Mouse (Mus musculus): ENCODE results near the gene Trim47.
"Not testable (repeated sequence)": the region's sequence is repeated elsewhere in the genome, so short reads cannot be mapped to it uniquely, and the experiment has no call there.

Gene Trim47

DNA sequence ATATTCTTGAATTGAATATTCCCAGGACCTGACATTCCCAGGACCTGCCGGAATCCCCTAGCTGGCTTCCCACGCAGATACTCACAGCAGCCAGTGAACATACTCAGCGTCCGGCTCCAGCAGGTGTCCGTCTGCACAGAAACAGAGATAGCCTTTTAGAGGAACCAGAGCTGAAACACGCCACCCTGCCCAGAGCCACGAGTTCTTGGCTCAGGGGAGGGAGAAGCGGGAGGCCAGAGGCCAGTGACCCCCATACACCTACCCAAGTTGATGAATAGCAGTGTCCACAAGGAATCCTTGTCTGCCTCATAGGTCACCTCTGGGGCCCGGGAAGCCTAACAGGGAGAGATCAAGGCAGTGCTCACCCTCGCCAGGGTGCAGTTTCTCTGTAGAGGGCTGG lies 7.2 kb upstream of the Trim47 start:
- no peak for DNase-seq

DNA sequence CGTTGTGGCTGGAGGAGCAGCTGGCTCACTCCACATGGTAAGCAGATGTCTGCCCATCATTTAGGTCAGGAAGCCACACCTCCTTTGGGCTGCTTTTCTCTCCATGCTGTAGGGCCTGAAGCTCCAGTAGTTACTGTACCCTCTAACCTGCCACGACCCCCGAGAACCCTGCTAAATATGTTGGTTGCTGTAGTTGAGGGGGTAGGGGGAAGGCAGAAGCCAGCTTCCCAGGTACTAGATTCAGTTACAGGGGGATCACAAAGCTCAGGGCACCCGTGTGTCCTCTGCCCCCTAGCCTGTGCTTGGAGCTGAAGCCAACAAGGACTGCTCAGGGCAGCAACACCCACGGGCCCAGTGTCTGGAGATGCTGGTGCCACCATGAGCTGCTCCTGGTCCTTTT lies 6.5 kb upstream of the Trim47 start:
- no peak for DNase-seq

DNA sequence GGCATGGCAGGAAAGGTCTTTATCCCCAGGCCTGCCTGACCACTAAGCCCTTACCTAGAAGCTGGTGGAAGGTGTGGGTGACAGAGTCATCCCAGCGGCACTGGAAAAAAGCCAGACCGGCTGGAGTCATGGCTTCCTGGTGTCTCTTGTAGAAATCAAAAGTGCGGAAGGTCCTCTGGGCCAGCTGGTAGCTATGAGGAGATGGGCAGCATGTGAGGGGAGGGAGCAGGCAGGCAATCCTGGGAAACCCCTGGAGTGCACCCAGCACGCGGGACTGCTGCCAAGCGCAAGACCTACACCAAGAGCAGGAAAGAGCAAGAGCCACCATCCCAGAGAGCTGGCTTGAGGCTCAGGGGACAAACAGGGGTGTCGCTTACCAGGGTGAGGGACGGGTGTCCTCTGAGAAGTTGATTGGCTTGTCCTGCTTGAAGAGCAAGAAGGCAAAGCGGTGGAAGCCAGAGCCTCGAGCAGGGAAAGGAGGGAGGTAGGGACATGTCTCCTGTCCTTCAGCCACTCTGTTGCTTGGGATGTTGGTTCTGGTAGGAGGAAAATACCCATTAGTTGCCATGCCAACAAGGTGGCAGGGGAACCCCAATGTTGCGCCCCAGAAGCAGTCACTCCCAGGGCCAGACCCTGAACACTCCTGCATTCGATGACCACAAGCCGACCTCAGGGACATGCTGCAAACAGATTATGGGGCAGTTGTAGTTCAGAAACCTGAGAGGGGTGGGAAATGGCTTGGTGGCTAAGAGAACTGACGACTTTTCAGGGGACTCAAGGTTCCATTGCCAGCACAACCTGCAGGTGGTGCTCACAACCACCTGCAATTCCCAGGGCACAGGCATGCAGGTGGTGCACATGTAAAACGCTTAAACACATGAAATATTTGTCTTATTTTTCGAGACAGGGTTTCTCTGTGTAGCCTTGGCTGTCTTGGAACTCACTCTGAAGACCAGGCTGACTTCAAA lies 5.6 kb upstream of the Trim47 start:
- no peak for DNase-seq

DNA sequence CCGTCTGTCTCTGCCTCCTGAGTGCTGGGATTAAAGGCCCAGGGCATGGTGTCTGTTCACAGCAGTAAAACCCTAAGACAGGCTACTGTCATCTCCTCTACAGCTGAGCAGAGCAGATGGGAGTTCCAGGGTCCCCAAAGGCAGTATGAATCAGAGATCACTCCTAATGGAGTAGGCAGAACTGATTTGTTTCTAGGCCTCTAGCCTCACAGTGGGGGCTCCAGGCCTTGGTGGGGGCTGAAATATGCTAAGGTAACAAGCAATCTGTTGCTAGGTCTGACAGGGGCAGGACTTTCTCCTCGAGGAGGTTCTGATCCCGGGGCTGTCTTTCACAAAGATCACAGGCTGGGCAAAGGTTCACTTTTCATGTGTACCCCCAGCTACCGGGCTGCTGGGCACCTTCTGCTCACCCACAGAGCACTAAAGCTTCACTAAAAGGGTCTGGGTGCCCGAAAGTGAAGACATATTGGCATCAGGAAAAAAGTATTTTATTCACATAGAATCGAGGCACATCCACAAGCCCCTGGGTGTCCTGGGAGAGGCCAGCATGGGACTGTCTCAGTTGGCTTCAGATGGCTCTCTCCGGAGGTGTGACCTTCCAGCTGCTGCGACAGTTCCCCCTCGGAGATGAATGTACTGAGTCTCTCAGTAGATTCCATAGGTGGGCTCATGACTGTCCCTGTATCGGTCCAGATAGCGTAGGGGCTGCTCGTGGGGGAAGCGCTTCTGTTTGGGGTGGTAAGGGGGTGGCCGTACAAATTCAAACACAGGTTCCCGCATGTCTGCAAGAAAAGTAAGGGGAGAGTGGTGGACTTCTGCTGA lies 4.5 kb upstream of the Trim47 start:
- DNase-seq: no peak

DNA sequence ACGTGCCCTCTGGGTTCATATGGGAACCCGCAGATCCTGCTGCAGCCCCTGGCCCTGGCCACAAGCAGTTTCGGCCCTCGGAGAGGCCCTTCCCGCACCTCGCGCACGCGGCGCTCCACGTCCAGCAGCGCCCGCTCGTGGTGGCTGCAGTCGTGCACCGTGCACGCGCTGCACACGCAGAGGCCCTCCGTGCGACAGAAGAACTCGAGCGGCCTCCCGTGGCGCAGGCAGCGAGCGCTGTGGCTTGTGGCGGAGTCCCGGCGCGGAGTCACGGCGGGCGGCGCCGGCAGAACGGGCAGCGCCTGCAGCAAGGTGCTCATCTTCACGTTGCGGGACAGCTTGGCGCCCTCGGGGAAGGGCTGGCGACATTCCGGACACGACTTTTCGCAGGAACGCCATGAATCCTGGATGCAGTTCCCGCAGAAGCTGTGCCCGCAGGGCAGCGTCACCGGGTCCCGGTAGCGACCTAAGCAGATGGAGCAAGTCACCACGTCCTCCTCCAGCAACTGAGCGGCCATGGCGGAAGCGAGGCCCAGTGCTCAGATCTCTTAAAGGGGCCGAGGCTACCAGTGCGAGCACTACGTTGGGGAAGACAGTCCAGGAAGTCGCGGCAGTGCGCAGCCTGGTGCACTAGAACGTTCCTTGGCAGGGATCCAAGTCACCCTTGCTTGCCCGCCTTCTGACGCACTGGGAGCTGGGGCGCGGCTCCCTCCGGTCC lies 3.6 kb upstream of the Trim47 start, which contains the start of gene Trim65:
Trim65 (minus strand) TSS at position 641 of the 718 bp plus-strand sequence.
- DNase-seq: peak; percentile 97

DNA sequence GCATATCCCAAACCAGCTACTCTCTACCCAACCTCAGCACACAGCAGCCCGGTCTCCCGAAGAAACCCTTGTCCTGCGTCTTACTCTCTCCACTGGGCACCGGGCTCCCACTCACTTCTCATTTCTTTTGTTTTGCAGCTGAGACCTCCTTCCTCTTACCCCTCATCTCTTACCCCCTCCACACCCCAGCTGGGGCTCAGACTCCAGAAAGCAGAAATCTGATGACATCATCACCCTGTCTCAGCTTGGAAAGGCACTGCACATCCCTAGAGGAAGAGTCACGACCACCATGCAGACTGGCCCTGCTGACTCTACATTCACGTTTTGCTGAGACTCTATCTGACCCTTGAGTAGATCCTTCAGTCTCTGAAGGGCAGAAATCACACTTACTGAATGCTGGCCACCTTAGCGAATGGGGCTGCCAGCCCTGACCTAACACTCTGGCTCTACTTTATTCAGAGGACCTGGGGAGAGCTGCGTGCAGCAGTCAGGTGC lies 3.0 kb upstream of the Trim47 start:
- no peak for DNase-seq

DNA sequence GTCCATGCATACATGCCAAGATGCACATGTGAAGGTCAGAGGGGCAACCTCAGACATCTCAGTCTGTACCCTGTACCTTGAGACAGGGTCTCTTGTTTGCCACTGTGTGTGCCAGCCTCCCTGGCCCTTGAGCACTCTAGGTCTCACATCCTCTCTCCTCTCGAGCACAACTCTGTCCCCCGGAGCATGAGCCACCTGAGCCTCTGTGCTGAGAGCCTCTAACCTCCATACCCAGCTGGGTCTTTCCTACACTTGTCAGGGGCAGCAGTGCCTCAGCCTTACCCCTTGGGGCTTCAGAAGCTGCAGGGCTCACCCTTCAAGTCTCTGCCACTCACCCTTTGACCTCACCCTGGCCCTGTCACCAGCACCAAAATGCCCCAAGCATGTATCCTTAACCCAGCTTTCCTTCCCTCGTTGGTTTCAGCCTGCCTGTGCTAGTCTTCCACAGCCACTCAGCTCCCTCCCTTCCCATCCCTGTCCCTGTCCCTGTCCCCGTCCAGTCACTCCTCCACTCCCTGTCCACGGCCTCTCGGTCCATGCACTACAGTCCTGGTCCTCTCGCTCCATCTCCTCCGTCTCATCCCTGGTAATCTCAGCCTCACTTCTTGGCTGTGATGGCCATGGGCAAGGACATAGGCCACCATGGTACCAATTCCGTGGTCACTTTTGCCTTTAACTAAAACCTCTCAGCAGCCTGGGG lies 2.2 kb upstream of the Trim47 start:
- no peak for DNase-seq

DNA sequence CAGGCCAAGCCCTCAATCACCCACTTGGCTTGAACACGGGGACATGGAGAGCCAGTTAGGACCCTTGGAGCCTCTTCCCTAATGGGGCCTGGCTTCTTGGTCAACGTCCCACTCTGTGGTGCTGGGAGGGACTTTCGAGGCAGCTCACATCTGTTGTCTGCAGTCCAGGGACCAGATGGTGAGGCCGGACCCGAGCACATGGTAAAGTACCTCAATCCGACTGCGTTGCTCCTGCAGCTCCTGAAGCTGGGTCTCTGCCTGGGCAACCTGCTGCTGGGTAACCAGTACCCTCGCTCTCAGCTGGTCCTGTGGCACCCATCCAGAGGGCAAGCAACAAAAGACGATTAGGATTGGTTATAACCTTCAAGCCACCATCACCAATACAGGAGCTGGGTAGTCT lies 976 bp upstream of the Trim47 start:
- DNase-seq: no peak

DNA sequence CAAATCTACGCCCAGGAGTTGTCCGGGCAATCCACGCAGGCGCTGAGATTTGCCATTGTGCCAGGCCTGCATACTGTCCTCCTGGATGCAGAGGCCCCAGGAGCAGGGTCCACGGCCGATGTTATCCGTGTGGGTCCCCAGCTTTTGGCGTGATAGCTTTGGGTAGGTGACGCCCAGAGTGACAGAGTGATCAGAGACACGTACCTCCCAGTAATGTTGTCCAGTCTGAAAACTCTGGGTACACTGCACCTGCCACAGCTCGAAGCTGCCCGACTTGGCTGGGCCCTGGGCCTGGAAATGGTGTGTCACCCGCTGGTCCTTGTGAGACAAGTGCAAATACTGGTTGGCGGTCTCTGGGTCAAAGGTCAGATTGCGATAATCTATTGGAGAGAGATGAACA lies 749 bp downstream of the Trim47 start:
- DNase-seq: no peak

DNA sequence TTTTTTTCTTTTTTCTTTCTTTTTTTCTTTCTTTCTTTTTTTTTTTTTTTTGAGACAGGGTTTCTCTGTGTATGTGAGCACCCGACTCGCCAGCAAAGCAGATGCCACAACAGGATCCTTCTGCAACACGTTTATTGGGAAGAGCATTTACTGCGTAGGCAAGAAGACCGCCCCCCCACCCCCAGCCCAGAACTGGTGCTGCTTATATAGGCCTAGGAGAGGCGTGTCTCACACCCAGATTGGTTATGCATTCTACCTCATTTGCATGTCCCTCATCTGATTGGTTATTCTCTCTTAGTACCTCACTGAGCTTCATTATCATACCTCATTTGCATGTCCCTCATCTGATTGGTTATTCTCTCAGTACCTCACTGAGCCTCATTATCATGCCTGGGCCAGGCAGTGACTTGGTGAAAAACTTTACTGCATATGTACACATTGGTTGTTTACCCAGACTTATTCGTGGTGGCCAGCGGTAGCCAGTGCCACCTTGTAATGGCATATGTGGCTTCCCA lies 5.2 kb downstream of the Trim47 start:
- DNase-seq: not testable (repeated sequence)

DNA sequence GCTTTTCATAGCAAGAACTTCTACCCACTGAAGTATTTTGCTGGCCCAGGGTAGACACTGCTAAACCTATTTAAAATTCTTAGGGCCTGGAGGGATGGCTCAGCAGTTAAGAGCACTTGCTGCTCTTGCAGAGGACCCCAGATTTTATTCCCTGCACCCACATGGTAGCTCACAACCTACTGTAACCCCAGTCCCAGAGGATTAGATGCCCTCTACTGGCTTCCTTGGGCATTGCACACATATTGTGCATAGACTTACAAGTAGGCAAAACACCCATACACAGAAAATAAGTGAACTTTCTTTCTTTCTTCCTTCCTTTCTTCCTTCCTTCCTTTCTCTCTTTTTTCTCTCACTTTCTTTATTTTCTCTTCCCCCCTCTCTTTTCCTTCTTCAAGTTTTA lies 9.2 kb downstream of the Trim47 start:
- peak; percentile 43 for DNase-seq

DNA sequence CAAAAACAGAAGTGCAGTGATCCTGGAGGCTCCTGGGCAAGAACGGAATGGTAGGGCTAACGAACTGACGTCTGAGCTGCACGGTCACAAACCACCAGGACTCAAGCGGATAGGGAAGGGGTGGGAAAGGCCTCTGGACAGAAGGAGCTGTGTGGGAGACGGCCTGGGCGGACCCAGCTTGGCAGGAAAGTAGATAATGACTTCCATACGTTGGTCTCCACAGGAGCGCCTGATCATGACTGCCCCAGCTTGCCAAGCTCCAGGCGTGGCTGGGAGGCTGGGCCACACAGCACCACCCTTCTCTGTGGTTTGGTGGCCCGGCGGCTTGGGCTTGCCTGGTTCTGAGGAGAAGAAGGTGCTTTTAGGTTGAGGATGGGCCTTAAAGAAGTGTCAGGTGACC lies 9.8 kb downstream of the Trim47 start:
- DNase-seq: no peak

DNA sequence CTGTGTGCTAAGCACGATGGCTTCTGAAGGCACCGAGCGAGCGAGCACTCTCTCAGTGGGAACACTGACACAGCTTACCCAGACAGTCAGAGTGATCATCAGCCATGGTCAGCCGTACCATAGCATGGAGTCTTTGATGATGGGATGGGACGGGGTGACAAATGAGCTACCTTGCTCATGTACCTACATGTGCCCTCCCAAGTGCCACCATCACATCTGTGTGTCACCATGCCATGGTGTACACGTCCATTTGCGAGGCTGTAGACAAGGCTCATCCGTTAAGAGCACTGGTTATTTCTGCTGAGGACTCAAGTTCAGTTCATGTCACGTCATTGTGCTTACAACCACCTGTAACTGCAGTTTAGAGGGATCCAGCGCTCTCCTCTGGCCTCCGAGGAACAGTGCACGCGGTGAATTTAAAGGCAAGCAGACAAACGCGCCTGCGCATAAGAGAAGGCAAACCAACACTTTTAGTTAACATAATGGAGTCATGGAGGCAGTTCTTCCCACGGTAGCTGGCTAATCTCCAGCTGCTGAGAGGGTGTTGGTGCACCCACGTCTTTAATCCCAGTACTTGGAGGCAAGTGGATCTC lies 15.3 kb downstream of the Trim47 start:
- DNase-seq: peak; percentile 35

DNA sequence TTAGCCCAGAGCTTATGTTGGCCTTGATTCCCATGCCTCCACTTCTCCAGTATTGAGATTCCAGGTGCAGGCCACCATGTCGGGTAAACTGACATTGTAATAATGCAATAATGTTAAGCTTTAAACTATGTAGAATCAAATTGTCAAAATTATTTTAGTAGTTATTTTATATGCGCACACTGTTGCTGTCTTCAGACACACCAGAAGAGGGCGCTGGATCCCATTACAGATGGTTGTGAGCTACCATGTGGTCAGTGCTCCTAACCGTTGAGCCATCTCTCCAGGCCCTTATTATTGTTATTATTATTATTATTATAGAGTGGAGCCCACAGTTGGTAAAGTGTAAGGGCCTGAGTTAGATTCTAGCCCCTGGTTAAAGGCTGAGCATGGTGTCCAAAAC lies 15.9 kb downstream of the Trim47 start:
- DNase-seq: no peak

DNA sequence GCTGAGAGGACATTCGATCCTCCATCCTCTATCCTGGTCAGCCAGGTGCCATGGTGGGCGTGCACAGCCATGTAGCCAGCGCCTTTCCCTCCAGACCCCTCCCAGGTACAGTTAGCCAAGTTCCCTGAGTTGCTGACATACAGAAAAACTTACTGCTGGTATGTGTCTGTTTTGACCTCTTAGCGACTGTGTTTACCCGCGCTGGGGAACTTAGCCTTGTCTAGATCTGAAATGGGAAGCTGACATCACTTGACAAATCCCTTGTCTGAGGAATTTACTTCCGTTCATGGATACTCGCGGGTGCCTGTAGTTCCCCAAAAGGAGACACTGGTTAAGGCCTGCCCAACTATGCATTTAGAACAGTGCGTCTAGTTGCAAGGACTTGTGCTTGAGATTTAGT lies 16.5 kb downstream of the Trim47 start:
- DNase-seq: peak; percentile 74

DNA sequence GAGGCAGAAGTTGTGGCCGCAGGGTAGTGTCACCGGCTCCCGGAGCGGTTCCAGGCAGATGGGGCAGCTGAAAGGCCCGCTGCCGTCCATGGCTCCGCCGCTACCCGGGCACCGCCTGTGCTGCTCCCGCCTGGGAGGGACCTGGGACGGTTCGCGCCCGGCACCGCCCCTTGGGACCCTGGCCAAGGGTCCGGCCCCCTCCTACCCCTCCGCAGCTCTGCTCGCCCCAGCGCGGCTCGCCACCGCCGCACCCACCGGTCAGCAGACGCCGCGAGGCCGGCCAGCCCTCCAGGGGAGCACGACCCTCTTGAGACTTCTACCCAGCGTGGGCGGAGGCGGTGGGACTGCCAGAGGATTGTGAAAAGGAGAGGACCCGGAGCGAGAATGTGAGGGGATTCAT lies 16.9 kb downstream of the Trim47 start:
- DNase-seq: peak; percentile 79

DNA sequence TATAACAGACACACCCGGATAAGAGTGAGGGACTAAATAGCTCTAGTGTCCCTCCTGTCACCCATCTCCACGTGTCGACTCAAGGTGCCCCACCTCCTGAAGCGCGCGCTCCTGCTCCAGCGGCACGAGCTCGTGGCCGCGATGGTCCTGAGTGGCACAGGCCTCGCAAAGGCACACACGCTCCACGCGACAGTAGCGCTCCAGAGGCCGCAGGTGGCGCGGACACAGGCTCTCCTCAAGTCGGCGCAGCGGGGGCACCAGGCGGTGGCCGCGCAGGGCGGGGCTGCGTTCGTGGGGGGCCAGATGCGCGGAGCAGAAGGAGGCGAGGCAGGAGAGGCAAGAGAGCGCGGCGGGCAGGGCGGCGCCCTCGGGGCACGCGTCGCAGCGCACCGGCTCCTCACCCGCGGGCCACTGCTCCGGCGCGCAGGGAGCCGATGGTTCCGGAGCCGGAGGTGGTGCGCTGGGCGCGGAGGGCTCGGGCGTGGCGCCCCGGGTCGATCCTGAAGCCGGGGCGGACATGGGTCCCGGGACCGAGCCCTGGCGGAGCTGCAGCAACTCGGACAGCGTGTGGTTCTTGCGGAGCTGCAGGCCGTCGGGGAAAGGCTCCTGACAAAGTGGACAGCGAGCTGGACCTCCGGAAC lies 17.4 kb downstream of the Trim47 start:
- DNase-seq: no peak

DNA sequence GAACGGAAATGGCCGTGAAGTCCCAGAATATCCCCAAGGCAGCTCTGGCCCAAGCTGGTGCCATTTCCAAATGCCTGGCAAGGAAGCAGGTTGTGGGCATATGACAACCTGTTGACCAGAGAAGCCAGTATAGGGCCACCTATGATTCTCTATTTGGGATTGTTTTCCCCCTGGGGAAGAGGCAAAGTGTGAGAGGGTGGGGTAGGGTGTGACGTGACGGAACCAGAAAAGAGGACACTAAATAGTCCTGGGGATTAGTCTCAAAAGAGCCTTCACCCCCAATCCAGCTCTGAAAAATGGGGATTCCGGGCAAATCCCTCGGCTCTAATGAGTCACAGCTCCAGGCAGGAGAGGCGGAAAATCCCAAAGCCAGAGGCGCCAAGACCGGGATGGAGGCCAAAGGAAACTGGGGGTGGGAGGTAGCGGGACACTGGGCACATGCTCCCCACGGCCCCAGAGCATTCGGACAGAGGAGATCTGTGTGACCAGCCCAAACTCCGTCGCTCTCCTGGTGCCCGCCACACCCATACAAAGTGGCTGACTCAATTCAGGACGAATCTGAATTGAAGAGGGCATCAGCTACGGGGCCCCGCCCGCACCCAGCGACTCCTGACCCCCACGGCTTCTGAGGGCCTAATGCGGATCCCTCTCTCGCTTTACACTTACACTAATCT lies 18.4 kb downstream of the Trim47 start:
- DNase-seq: peak; percentile 71

DNA sequence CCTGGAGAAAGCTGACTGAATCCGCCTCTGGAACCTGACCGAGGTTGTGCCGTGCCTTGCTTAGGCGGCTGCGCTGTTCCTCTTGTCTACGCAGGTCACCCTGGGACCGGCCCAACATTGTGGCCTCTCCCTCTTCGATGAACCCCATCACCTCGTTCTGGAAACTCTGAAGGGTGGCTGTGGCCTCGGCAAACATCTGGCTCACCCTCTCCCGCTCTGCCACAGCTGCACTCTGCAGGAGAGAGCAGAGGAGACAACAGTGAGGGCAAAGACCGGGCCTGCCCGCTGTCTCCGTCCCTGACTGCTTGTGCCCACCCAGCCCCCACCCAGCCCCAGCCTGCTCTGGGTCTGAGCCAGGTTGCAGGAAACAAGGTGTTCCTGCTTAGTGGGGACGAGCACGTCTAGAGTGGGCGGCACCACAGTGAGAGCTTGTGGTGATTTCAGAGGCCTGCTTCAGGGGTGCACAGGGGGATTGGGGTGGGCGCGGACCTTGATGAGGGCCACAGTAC lies 19.2 kb downstream of the Trim47 start:
- DNase-seq: no peak

Data from lung, postnatal 36 days (tissue).